Mouse (Mus musculus): ENCODE measurements at regions not wholly inside any gene's neighbourhood (a gene's known extent, or its start where the extent isn't known, plus 50 kb on each side); places are given as distances from the start of the nearest gene placed in this dataset.

DNA sequence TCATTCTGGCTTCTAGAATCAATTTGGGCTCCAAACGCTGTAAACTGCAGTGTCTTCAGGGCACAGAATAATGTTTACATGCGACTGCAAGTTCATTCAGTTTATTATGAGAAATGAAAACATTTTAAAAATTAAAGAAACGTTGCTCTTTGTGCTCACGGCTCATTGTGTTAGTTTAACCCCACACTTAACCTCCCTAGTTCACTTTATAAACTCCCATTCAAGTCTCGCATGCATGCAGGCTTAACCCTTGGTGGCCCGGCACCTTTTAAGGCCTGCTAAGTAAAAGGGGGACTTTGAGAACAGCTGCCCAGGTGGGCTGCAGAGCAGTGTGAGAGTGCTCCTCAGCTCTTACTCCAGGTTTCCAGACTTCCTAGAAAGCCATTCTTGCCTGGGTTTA is 218.3 kb upstream of the Mgmt start:
- no peak for TF ChIP-seq GATA1 (IDR thresholded peaks at IDR 0.05; ENCODE audit: low read length)
- TF ChIP-seq TAL1 (IDR thresholded peaks at IDR 0.05; ENCODE audit: low read length) = no peak
